Mouse (Mus musculus) sigmoid colon, adult 10 weeks (tissue): ENCODE results near the gene Tpm1. TPM values are rescaled to one million over a fixed set of nuclear protein-coding genes. Genes with fewer than 3 reads are reported as not detected.

Source experiments
- polyA plus RNA-seq: library from polyadenylated mRNA; stranded (reverse); fragments of 350-450 nt; fragmentation: Illumina TruSeq; extraction: RNeasy Lipid Tissue Mini Kit (QIAGEN cat#74804); gene quantifications from one replicate; pipeline ENCODE4 v1.2.3, GENCODE M21; 2014; ENCODE audit warnings: low read depth, low replicate concordance

Gene Tpm1
- polyA plus RNA-seq, result 1,680 TPM

GRCm38 (mm10) chr9:67049086-67049824 is at the start of gene Tpm1:
Gene Tpm1, minus strand, starts transcription at chr9:67049406.

GRCm38 (mm10) chr9:66975239-66975645 is 74.0 kb downstream of the Tpm1 start, which contains the start of gene Lactb:
Gene Lactb, minus strand, starts transcription at chr9:66975484.

Other genes starting within 250 kb of the Tpm1 start
- 1.4 TPM for gene Aph1c, start 214.7 kb downstream of the Tpm1 start, polyA plus RNA-seq
- 37.1 TPM for gene Rab8b, start 129.7 kb downstream of the Tpm1 start, polyA plus RNA-seq
- 517 TPM for gene Rps27l, start 103.3 kb downstream of the Tpm1 start, polyA plus RNA-seq
- gene Lactb, start 73.9 kb downstream of the Tpm1 start, polyA plus RNA-seq, result 23.6 TPM